Mouse (Mus musculus): ENCODE data around the gene Slamf7. TPM values are rescaled to one million over a fixed set of nuclear protein-coding genes. Genes with fewer than 3 reads are reported as not detected.

The Slamf7 gene
- polyA plus RNA-seq, 1 experiment, result 1.5 TPM

- Histone ChIP-seq H3K27ac (ENCODE audit: insufficient read depth, low read depth, low read length) (no peak overlapping the region), H3K27me3 (replicated peaks; ENCODE audit: control insufficient read depth, insufficient read depth, low read length) (no peaks in the 10 kb centered on the region), H3K4me1 (ENCODE audit: control insufficient read depth, insufficient read depth, low read length) (no peaks in the 10 kb centered on the region), H3K36me3 (ENCODE audit: control insufficient read depth, insufficient read depth, low read length) (no peaks in the 10 kb centered on the region), H3K4me3 (ENCODE audit: insufficient read depth, low read depth, low read length) (no peak overlapping the region)
- no peak for DNase-seq
- WGBS, result 51% methylated on average over 2 of the region's 2 CpGs
- TF ChIP-seq POLR2A (IDR thresholded peaks at IDR 0.05; ENCODE audit: low read depth, low read length), result no peak
- TF ChIP-seq CTCF (conservative IDR thresholded peaks at IDR 0.05; ENCODE audit: insufficient read depth, insufficient read length, low read depth, low read length), result no peak
Measured at GRCm38 (mm10) chr1:171638686-171639085, 14.1 kb downstream of the Slamf7 start.

GRCm38 (mm10) chr1:171637101-171637500 is 15.7 kb downstream of the Slamf7 start:
- no peak for DNase-seq
- no peak overlapping the region for H3K27ac ChIP-seq (ENCODE audit: insufficient read depth, low read depth, low read length)
- no peaks in the 10 kb centered on the region for H3K4me1 ChIP-seq (ENCODE audit: control insufficient read depth, insufficient read depth, low read length)
- WGBS, result 64% methylated on average over 8 of the region's 8 CpGs
- no peak for TF ChIP-seq POLR2A (IDR thresholded peaks at IDR 0.05; ENCODE audit: low read depth, low read length)
- no peaks in the 10 kb centered on the region for H3K27me3 ChIP-seq (replicated peaks; ENCODE audit: control insufficient read depth, insufficient read depth, low read length)
- H3K36me3 ChIP-seq (ENCODE audit: control insufficient read depth, insufficient read depth, low read length), result no peaks in the 10 kb centered on the region
- H3K4me3 ChIP-seq (ENCODE audit: insufficient read depth, low read depth, low read length), result no peak overlapping the region

- no peaks in the 10 kb centered on the region for H3K27me3 ChIP-seq (replicated peaks; ENCODE audit: control insufficient read depth, insufficient read depth, low read length)
- 30% methylated on average over 6 of the region's 6 CpGs for WGBS
- H3K36me3 ChIP-seq (ENCODE audit: control insufficient read depth, insufficient read depth, low read length), result no peaks in the 10 kb centered on the region
- no peak overlapping the region for H3K4me3 ChIP-seq (ENCODE audit: insufficient read depth, low read depth, low read length)
- TF ChIP-seq POLR2A (IDR thresholded peaks at IDR 0.05; ENCODE audit: low read depth, low read length), result no peak
- TF ChIP-seq CTCF (conservative IDR thresholded peaks at IDR 0.05; ENCODE audit: insufficient read depth, insufficient read length, low read depth, low read length), result no peak
- DNase-seq, result no peak
- H3K27ac ChIP-seq (ENCODE audit: insufficient read depth, low read depth, low read length), result no peak overlapping the region
- H3K4me1 ChIP-seq (ENCODE audit: control insufficient read depth, insufficient read depth, low read length), result no peaks in the 10 kb centered on the region
Measured at GRCm38 (mm10) chr1:171635696-171636095, 17.1 kb downstream of the Slamf7 start.

DNA sequence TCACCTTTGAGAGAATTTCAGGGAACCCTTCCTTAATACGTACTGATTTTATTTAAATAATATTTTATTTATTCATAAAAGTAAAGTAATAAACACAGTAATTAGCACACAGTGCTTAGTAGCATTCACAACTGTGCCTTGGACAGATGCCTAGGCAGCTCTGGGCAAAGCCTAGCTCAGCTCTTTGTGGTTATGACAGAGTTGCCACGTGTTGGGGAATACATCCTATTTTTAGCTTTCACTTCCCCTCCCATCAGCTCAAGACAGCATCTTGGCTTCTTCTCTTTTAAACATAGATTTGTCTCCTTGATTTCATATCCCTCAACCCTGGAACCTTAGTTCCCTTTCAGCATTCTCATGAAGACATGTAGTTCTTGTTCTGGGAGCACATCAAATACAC is 21.4 kb downstream of the Slamf7 start:
- no peaks in the 10 kb centered on the region for H3K4me1 ChIP-seq (ENCODE audit: control insufficient read depth, insufficient read depth, low read length)
- peak; percentile 20 for DNase-seq
- H3K4me3 ChIP-seq (ENCODE audit: insufficient read depth, low read depth, low read length), result no peak overlapping the region
- WGBS, result 64% methylated on average over 2 of the region's 2 CpGs
- H3K27me3 ChIP-seq (replicated peaks; ENCODE audit: control insufficient read depth, insufficient read depth, low read length), result no peaks in the 10 kb centered on the region
- TF ChIP-seq CTCF (conservative IDR thresholded peaks at IDR 0.05; ENCODE audit: insufficient read depth, insufficient read length, low read depth, low read length) (no peak), POLR2A (IDR thresholded peaks at IDR 0.05; ENCODE audit: low read depth, low read length) (no peak)
- H3K27ac ChIP-seq (ENCODE audit: insufficient read depth, low read depth, low read length), result no peak overlapping the region
- H3K36me3 ChIP-seq (ENCODE audit: control insufficient read depth, insufficient read depth, low read length), result no peaks in the 10 kb centered on the region

DNA sequence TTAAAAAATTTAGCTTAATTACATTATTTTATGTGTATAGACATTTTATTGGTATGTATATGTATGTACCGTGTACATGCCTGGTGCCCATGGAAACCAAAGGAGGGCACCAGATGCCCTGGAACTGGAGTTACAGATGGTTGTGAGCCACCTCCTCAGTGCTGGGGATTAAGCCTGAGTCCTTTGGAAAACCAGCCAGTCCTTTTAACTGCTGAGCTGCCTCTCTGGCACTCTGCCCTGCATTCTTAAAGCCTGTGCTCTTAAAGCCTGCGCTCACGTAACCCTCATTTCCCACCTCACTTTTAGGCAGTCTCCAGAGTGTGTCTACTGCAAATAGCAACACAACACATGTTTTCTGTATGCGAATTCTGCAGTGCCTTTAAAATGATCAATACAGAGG is 21.9 kb downstream of the Slamf7 start:
- DNase-seq, result no peak
- WGBS, result 76% methylated on average over 4 of the region's 4 CpGs
- no peaks in the 10 kb centered on the region for H3K36me3 ChIP-seq (ENCODE audit: control insufficient read depth, insufficient read depth, low read length)
- H3K27ac ChIP-seq (ENCODE audit: insufficient read depth, low read depth, low read length), result no peak overlapping the region
- no peaks in the 10 kb centered on the region for H3K4me1 ChIP-seq (ENCODE audit: control insufficient read depth, insufficient read depth, low read length)
- no peak overlapping the region for H3K4me3 ChIP-seq (ENCODE audit: insufficient read depth, low read depth, low read length)
- TF ChIP-seq POLR2A (IDR thresholded peaks at IDR 0.05; ENCODE audit: low read depth, low read length) (no peak), CTCF (conservative IDR thresholded peaks at IDR 0.05; ENCODE audit: insufficient read depth, insufficient read length, low read depth, low read length) (no peak)
- H3K27me3 ChIP-seq (replicated peaks; ENCODE audit: control insufficient read depth, insufficient read depth, low read length), result no peaks in the 10 kb centered on the region

DNA sequence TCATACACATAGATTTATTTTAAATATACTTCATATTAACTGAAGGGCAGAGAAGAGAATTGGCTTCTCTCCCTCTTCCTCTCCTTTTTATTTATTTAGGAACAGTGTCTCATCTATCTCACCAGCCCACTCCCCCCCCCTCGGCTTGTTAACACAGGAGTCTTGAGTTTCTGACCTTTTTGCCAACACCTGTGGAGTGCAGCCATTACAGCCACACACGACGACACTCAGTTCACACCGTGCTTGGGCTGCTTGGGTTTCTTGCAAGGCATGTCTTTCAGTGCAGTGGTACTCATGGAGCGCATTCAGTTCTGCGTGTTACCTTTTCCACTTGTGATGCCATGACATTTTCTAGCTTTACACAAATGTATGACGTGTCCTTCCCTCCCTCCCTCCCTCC is 22.8 kb downstream of the Slamf7 start:
- WGBS, result 37% methylated on average over 7 of the region's 7 CpGs
- DNase-seq, result no peak
- no peaks in the 10 kb centered on the region for H3K27me3 ChIP-seq (replicated peaks; ENCODE audit: control insufficient read depth, insufficient read depth, low read length)
- no peaks in the 10 kb centered on the region for H3K36me3 ChIP-seq (ENCODE audit: control insufficient read depth, insufficient read depth, low read length)
- no peak overlapping the region for H3K27ac ChIP-seq (ENCODE audit: insufficient read depth, low read depth, low read length)
- H3K4me1 ChIP-seq (ENCODE audit: control insufficient read depth, insufficient read depth, low read length), result no peaks in the 10 kb centered on the region
- no peak overlapping the region for H3K4me3 ChIP-seq (ENCODE audit: insufficient read depth, low read depth, low read length)
- no peak for TF ChIP-seq CTCF (conservative IDR thresholded peaks at IDR 0.05; ENCODE audit: insufficient read depth, insufficient read length, low read depth, low read length)
- no peak for TF ChIP-seq POLR2A (IDR thresholded peaks at IDR 0.05; ENCODE audit: low read depth, low read length)

DNA sequence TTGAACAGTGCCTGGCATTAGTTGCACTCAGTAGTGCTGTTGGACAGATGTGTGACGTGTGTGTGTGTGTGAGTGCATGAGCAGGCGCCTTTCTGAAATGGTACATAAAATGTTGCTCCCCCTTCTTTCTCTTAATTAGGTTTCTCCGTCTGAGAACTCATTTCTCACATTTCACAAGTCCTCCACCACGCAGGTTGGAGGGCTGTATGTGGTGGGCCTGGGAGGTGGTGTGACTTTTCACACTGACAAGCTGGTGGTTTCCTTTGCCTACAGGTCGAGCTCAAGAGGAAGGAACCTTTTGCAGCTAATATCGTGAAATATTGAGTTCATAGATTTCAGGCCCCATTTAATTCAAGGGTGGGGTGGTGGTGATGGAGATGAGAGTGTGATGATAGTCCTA is 23.7 kb downstream of the Slamf7 start:
- H3K4me1 ChIP-seq (ENCODE audit: control insufficient read depth, insufficient read depth, low read length), result no peaks in the 10 kb centered on the region
- WGBS, result 33% methylated on average over 6 of the region's 6 CpGs
- no peak for DNase-seq
- TF ChIP-seq CTCF (conservative IDR thresholded peaks at IDR 0.05; ENCODE audit: insufficient read depth, insufficient read length, low read depth, low read length), result no peak
- TF ChIP-seq POLR2A (IDR thresholded peaks at IDR 0.05; ENCODE audit: low read depth, low read length), result no peak
- H3K27ac ChIP-seq (ENCODE audit: insufficient read depth, low read depth, low read length), result no peak overlapping the region
- H3K27me3 ChIP-seq (replicated peaks; ENCODE audit: control insufficient read depth, insufficient read depth, low read length), result no peaks in the 10 kb centered on the region
- no peak overlapping the region for H3K4me3 ChIP-seq (ENCODE audit: insufficient read depth, low read depth, low read length)
- H3K36me3 ChIP-seq (ENCODE audit: control insufficient read depth, insufficient read depth, low read length), result no peaks in the 10 kb centered on the region

DNA sequence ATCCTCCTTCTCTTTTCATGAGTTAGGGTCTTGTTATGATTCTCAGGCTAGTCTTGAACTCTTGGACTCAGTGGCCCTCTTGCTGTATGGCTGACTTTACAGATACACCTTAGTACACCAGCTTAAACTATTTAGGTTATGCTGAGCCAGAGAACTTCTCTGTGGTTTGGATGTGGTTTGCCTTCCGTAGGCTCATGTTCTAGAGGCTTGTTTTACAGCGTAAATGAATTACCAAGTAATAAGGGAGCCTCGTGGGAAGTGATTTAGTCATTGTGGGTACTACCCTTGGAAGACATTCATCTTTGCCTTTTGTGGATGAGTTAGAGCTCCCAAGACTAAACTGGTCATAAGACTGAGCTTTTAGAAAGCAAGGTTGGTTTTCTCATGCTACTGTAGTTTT is 25.0 kb downstream of the Slamf7 start:
- H3K4me3 ChIP-seq (ENCODE audit: insufficient read depth, low read depth, low read length), result no peak overlapping the region
- no peaks in the 10 kb centered on the region for H3K36me3 ChIP-seq (ENCODE audit: control insufficient read depth, insufficient read depth, low read length)
- 71% methylated on average over 3 of the region's 3 CpGs for WGBS
- H3K27ac ChIP-seq (ENCODE audit: insufficient read depth, low read depth, low read length), result no peak overlapping the region
- no peaks in the 10 kb centered on the region for H3K4me1 ChIP-seq (ENCODE audit: control insufficient read depth, insufficient read depth, low read length)
- H3K27me3 ChIP-seq (replicated peaks; ENCODE audit: control insufficient read depth, insufficient read depth, low read length), result no peaks in the 10 kb centered on the region
- TF ChIP-seq CTCF (conservative IDR thresholded peaks at IDR 0.05; ENCODE audit: insufficient read depth, insufficient read length, low read depth, low read length) (no peak), POLR2A (IDR thresholded peaks at IDR 0.05; ENCODE audit: low read depth, low read length) (no peak)
- DNase-seq, result no peak

All from kidney, adult 2 months (tissue).